Mouse (Mus musculus): ENCODE data around the gene Rplp2. TPM values are rescaled to one million over a fixed set of nuclear protein-coding genes. Genes with fewer than 3 reads are reported as not detected.
A peak's percentile ranks its signal among the peaks of the same experiment; 100 is the strongest.

The Rplp2 gene
- total RNA-seq, 2 experiments from 2014 or later, result 730 to 791 TPM

- no peak for ATAC-seq (replicated peaks; ENCODE audit: low FRiP score, poor library complexity, severe bottlenecking)
Observed at GRCm38 (mm10) chr7:141429840-141430584, 17.2 kb upstream of the Rplp2 start.

- ATAC-seq (replicated peaks; ENCODE audit: low FRiP score, poor library complexity, severe bottlenecking), result no peak
Observed at GRCm38 (mm10) chr7:141430585-141431240, 16.5 kb upstream of the Rplp2 start.

GRCm38 (mm10) chr7:141431434-141432185, 15.6 kb upstream of the Rplp2 start:
- ATAC-seq (replicated peaks; ENCODE audit: low FRiP score, poor library complexity, severe bottlenecking), result no peak

DNA sequence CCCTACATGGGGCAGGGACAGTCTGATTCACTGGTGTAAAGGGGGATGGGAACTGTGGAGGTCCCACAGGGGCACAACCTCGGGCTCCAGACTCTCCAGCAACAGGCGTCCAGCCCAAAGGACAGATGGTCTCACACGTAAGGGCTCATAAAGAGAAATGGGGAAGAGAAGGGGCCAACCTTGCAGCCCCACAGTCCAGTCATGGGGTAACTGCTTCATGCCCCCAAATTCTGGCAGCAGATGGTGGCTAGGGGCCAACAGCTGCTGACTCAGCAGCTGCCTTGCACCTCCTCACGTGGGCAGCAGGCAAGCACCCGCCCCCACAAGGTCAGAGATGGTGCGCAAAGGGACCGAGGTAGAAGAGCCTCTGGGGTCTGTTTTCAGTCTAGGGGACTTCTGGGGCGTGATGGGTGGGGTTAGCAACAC, 15.0 kb upstream of the Rplp2 start:
- no peak for ATAC-seq (replicated peaks; ENCODE audit: low FRiP score, poor library complexity, severe bottlenecking)

DNA sequence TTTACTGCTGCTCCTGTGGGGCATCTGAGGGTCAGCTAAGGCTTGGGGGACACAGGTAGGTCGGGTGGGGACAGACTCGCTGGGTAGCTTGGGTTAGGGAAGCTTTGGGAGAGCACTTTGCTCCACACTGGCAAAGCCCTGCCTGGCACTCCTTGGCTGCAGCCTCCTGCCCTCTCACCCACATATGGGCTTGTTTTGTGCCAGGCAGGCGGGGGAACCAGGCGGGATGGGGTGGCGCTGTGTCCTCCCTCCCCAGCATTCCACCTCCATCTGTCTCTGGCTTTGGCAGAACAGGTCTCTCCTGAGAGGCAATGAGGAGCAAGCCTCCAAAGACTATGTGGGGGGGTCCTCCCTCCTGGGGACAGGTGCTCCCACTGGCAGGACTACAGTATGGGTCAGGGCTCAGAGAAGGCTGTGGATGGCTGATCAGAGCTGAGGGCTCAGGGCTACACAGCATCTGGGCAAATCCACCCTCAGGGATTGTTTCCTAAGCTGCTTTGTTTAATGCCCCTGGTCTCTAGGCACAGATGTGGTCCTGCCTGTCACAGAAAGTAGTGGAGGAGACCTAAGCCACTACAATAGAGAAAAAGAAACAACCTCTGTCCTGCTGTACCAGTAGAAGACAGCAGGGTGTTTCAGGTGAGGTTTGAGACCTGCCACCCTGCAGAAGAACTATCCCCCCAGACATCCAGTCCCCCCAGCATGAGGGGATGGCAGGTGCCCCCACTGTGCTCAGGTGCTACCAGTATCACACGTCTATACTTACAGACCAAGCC, 14.2 kb upstream of the Rplp2 start:
- no peak for ATAC-seq (replicated peaks; ENCODE audit: low FRiP score, poor library complexity, severe bottlenecking)

DNA sequence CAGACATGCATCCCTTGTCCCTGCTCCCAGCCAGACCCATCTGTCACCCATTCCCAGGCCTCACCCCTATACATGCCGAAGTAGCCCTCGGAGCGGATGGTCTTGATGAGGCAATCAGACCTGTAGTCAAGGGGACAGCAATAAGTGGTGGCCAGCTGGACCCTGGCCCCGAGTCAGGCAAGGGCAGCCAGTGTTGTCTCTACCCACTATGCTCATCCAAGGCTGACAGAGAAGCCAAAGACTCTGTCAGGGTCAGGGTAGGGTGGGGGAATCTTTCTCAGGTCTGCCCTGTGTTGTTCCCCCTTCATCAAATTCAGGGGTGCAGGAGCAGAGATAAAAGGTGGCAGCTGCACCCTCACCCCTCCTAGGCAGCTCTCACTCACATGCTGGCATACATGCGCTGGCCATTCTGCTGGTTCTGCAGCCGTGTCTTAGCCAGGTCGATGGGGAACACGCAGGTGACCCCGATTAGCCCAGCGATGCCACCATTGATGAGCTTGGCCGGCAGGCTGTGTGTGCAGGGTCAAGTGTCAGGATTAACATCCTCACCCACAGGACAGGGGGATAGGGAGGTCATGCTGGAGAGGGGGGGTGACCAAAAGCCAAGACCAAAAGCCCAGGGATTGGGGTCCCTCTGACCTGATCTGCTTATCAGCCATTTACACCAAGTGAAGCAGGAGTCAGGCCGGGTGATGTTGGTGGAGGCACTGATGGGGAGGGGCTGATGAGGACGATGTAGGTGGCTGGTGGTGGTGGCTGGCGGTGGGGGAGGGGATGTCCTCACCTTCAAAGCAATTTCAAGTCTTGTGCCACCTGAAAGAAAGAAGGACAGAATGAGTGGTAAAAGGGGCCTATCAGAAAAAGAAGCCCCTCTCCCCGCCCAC, 13.4 kb upstream of the Rplp2 start:
- ATAC-seq (replicated peaks; ENCODE audit: low FRiP score, poor library complexity, severe bottlenecking), result no peak

- no peak for ATAC-seq (replicated peaks; ENCODE audit: low FRiP score, poor library complexity, severe bottlenecking)
Observed at GRCm38 (mm10) chr7:141434464-141434863, 12.7 kb upstream of the Rplp2 start.

DNA sequence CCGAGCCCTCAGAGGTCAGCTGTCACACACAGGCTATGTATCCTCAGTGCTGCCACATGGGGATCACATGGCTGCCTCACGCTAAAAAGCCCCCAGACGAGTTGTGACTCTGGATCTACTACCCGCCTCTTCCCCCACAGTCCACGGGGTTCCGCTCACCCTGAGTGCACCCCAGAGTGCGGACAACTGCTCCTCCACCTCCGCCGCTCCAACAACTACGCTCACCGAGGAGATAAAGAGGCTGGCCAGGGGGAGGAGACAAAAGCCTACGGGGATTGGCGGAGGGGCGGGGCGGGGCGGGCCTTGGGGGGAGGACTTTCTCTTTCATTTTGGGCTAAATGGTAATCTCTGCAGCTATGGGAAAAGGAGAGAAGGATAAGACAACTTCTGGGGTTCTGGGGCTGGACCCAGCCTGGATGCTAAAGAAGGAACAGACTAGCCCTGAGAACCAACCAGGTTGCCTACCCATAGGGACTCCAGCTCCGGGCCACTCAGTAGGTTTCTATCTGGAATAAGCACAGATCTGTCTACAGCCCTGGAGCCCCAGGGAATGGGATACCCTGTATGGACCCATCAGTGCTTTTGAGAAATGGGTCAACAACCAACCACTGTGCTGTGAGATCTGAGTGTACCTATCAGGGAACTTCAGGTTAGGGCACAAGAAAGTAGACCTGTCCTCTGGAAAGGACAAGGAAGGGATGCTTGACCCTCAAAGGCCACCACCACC, 11.9 kb upstream of the Rplp2 start:
- ATAC-seq (replicated peaks; ENCODE audit: low FRiP score, poor library complexity, severe bottlenecking), result peak; percentile 71

DNA sequence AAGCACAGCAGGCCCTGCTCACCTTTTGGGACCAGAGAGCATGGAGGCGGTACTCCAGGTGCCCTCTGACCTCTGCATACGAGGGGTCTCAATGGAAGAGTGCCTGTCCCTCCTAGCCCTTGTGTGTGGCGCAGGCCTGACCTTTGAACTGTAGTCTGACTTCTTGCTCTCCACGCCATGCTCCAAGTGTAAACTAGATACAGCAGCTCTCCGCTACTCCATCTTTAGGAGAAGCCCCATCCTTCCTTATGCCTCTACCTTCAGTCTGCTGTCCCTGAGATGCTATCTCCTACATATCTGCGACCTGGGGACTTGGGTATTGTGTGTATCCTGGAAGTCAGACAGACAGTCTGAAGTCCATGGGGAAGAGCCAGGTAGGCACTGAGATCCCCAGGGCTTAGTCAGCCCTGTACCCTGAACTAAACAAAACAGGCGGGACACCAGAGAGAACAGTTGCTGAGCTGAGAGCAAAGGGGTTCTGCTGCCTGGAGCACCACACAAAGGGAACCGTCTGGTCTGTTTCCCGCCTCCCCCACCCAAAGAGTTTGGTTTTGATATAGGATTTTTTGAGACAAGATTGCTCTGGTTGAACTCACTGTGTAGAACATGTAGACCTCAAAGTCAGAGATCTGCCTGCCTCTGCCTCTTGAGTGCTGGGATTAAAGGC, 11.2 kb upstream of the Rplp2 start:
- ATAC-seq (replicated peaks; ENCODE audit: low FRiP score, poor library complexity, severe bottlenecking), result no peak

- no peak for ATAC-seq (replicated peaks; ENCODE audit: low FRiP score, poor library complexity, severe bottlenecking)
Observed at GRCm38 (mm10) chr7:141436523-141436892, 10.7 kb upstream of the Rplp2 start.

GRCm38 (mm10) chr7:141437178-141438120, 9.7 kb upstream of the Rplp2 start, which contains the start of gene Slc25a22:
Slc25a22 (minus strand) TSS chr7:141437892.
- ATAC-seq (replicated peaks; ENCODE audit: low FRiP score, poor library complexity, severe bottlenecking), result peak; percentile 65

DNA sequence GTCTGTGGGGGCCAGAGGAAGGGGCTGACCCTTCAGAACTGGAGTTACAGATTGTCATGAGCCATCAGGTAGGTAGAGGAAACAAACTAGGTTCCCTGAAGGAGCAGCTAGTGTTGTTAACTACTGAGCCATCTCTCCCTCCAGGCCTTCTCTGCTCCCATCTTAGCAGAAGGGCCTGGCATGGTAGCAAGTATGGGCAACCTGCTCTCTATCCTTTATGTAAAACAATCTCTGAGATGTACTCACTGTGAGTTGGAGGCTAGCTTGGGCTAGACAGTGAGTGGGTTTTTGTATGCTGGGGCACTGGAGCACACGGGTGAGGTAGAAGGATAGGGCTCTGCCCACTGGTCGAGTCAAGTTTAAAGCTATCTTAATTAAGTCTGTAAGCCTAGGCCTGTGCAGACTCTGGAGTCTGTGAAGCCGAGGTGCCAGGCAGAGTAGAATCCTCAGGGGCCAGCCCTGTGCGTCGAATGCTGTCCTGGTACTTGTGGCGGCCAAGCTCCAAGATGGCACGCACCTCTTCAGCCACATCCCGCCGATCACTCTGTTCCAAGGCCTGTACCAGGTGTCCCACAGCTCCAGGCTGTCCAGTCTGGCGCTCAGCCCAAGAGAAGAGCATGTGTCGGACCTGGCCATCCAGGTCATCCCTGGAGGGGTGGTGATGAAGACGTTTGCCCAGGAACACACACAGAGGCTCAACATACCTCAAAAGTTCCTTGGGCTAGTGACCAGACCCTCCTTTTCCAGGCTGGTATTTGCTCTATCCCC, 8.8 kb upstream of the Rplp2 start:
- ATAC-seq (replicated peaks; ENCODE audit: low FRiP score, poor library complexity, severe bottlenecking), result no peak

- ATAC-seq (replicated peaks; ENCODE audit: low FRiP score, poor library complexity, severe bottlenecking), result no peak
Observed at GRCm38 (mm10) chr7:141439140-141439679, 8.0 kb upstream of the Rplp2 start.

GRCm38 (mm10) chr7:141439811-141440210, 7.4 kb upstream of the Rplp2 start:
- ATAC-seq (replicated peaks; ENCODE audit: low FRiP score, poor library complexity, severe bottlenecking), result no peak

GRCm38 (mm10) chr7:141440613-141441012, 6.6 kb upstream of the Rplp2 start:
- ATAC-seq (replicated peaks; ENCODE audit: low FRiP score, poor library complexity, severe bottlenecking), result no peak

GRCm38 (mm10) chr7:141441460-141441859, 5.7 kb upstream of the Rplp2 start:
- no peak for ATAC-seq (replicated peaks; ENCODE audit: low FRiP score, poor library complexity, severe bottlenecking)

All from erythroblast, adult 5-6 weeks (primary cell).